Mouse (Mus musculus): ENCODE results near the gene Cass4. TPM values are rescaled to one million over a fixed set of nuclear protein-coding genes. Genes with fewer than 3 reads are reported as not detected.

Gene Cass4
- polyA plus RNA-seq, 1 experiment = 0.30 TPM

DNA sequence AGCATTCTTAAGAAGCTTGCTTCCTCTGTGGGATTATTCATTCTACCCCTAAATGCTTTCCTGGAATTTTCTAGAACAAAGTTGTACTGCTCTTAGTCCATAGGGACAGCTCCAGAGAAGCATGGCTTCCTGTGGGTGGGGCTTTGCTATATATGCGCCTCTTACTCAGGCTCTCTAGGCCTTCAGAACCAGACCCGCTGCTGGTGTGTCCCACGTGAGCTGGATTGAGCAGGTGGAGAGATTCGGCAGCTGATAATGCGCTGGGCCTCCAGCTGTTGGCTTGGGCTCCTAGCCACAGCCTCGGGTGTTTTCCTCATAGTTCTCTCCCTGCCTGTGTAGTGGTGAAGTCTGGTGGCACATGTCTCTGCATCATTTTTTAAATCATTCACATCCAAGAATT lies 57.0 kb downstream of the Cass4 start:
- H3K27me3 ChIP-seq (replicated peaks; ENCODE audit: control insufficient read depth, insufficient read depth, low read length) = no peaks in the 10 kb centered on the region
- no peak overlapping the region for H3K4me3 ChIP-seq (ENCODE audit: insufficient read depth, low read depth, low read length)
- WGBS = 80% methylated on average over 6 of the region's 6 CpGs
- H3K27ac ChIP-seq (ENCODE audit: insufficient read depth, low read depth, low read length) = no peak overlapping the region
- H3K36me3 ChIP-seq (ENCODE audit: control insufficient read depth, insufficient read depth, low read length) = no peaks in the 10 kb centered on the region
- H3K4me1 ChIP-seq (ENCODE audit: control insufficient read depth, insufficient read depth, low read length) = no peaks in the 10 kb centered on the region
- no peak for TF ChIP-seq POLR2A (IDR thresholded peaks at IDR 0.05; ENCODE audit: low read depth, low read length)
- no peak for TF ChIP-seq CTCF (conservative IDR thresholded peaks at IDR 0.05; ENCODE audit: insufficient read depth, insufficient read length, low read depth, low read length)
- no peak for DNase-seq

- H3K4me3 ChIP-seq (ENCODE audit: insufficient read depth, low read depth, low read length) = no peak overlapping the region
- no peak for TF ChIP-seq POLR2A (IDR thresholded peaks at IDR 0.05; ENCODE audit: low read depth, low read length)
- TF ChIP-seq CTCF (conservative IDR thresholded peaks at IDR 0.05; ENCODE audit: insufficient read depth, insufficient read length, low read depth, low read length) = no peak
- peak; percentile 41 for DNase-seq
- no peaks in the 10 kb centered on the region for H3K4me1 ChIP-seq (ENCODE audit: control insufficient read depth, insufficient read depth, low read length)
- 67% methylated on average over 4 of the region's 4 CpGs for whole genome bisulfite sequencing
- H3K36me3 ChIP-seq (ENCODE audit: control insufficient read depth, insufficient read depth, low read length) = no peaks in the 10 kb centered on the region
- no peaks in the 10 kb centered on the region for H3K27me3 ChIP-seq (replicated peaks; ENCODE audit: control insufficient read depth, insufficient read depth, low read length)
- H3K27ac ChIP-seq (ENCODE audit: insufficient read depth, low read depth, low read length) = no peak overlapping the region
Measured at GRCm38 (mm10) chr2:172452031-172452430, 58.4 kb downstream of the Cass4 start.

DNA sequence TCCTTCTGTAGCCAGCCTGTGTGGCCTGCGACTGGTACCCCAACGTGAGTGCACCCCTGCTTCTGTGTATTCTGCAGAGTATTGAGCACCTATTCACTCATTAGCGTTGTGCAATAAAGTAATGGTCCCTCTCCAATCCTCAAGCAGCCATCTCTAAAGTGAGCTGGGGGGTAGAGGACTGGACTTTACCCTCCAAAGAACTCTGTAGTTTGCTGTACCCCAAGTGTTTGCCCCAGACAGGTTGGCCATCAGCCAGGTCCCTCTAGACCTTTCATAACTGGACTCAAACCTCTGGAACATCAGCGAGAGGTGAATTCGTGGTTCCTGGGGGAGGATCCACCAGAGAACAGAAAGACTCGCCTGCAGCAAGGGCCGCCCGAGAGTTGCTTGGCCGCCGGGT lies 58.9 kb downstream of the Cass4 start:
- DNase-seq = peak; percentile 25
- Histone ChIP-seq H3K27me3 (replicated peaks; ENCODE audit: control insufficient read depth, insufficient read depth, low read length) (no peaks in the 10 kb centered on the region), H3K4me3 (ENCODE audit: insufficient read depth, low read depth, low read length) (no peak overlapping the region), H3K4me1 (ENCODE audit: control insufficient read depth, insufficient read depth, low read length) (no peaks in the 10 kb centered on the region), H3K27ac (ENCODE audit: insufficient read depth, low read depth, low read length) (no peak overlapping the region), H3K36me3 (ENCODE audit: control insufficient read depth, insufficient read depth, low read length) (no peaks in the 10 kb centered on the region)
- WGBS = 77% methylated on average over 10 of the region's 10 CpGs
- TF ChIP-seq POLR2A (IDR thresholded peaks at IDR 0.05; ENCODE audit: low read depth, low read length) (no peak), CTCF (conservative IDR thresholded peaks at IDR 0.05; ENCODE audit: insufficient read depth, insufficient read length, low read depth, low read length) (no peak)

- no peak for TF ChIP-seq CTCF (conservative IDR thresholded peaks at IDR 0.05; ENCODE audit: insufficient read depth, insufficient read length, low read depth, low read length)
- no peak for TF ChIP-seq POLR2A (IDR thresholded peaks at IDR 0.05; ENCODE audit: low read depth, low read length)
- H3K36me3 ChIP-seq (ENCODE audit: control insufficient read depth, insufficient read depth, low read length) = no peaks in the 10 kb centered on the region
- 86% methylated on average over 11 of the region's 11 CpGs for WGBS
- H3K4me3 ChIP-seq (ENCODE audit: insufficient read depth, low read depth, low read length) = no peak within 1 kb of the TSS
- no peaks in the 10 kb centered on the region for H3K27me3 ChIP-seq (replicated peaks; ENCODE audit: control insufficient read depth, insufficient read depth, low read length)
- no peaks in the 10 kb centered on the region for H3K4me1 ChIP-seq (ENCODE audit: control insufficient read depth, insufficient read depth, low read length)
- DNase-seq = no peak
- no peak within 1 kb of the TSS for H3K27ac ChIP-seq (ENCODE audit: insufficient read depth, low read depth, low read length)
Measured at GRCm38 (mm10) chr2:172458496-172458895, 64.9 kb downstream of the Cass4 start, which contains the start of gene Gcnt7. TSS of gene Gcnt7 (minus strand) at chr2:172458596.

GRCm38 (mm10) chr2:172460647-172461046 lies 67.1 kb downstream of the Cass4 start:
- Histone ChIP-seq H3K36me3 (ENCODE audit: control insufficient read depth, insufficient read depth, low read length) (no peaks in the 10 kb centered on the region), H3K27me3 (replicated peaks; ENCODE audit: control insufficient read depth, insufficient read depth, low read length) (no peaks in the 10 kb centered on the region), H3K4me3 (ENCODE audit: insufficient read depth, low read depth, low read length) (no peak overlapping the region), H3K27ac (ENCODE audit: insufficient read depth, low read depth, low read length) (no peak overlapping the region), H3K4me1 (ENCODE audit: control insufficient read depth, insufficient read depth, low read length) (no peaks in the 10 kb centered on the region)
- 93% methylated on average over 2 of the region's 2 CpGs for WGBS
- no peak for TF ChIP-seq CTCF (conservative IDR thresholded peaks at IDR 0.05; ENCODE audit: insufficient read depth, insufficient read length, low read depth, low read length)
- no peak for TF ChIP-seq POLR2A (IDR thresholded peaks at IDR 0.05; ENCODE audit: low read depth, low read length)
- no peak for DNase-seq

DNA sequence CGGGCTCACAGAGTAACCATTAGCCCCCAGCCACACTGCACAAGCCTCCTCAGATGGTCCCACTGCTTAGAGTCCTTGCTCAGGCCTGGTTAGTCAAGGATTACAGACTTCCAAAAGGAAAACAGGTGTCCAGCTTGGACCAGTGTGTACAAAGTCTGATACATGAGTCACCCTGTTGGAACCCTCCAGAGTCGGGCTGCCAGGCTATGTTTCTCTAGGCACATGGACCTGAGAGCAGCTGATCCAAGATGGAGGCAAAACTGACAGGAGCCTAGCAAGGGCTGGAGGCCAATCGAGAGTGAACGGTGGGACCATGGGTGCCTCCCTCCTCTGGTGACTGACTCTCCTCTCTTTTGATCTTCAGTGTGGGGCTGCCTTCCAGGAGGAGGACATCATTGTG lies 69.2 kb downstream of the Cass4 start:
- Histone ChIP-seq H3K4me1 (ENCODE audit: control insufficient read depth, insufficient read depth, low read length) (no peaks in the 10 kb centered on the region), H3K27me3 (replicated peaks; ENCODE audit: control insufficient read depth, insufficient read depth, low read length) (no peaks in the 10 kb centered on the region), H3K27ac (ENCODE audit: insufficient read depth, low read depth, low read length) (no peak overlapping the region), H3K4me3 (ENCODE audit: insufficient read depth, low read depth, low read length) (no peak overlapping the region), H3K36me3 (ENCODE audit: control insufficient read depth, insufficient read depth, low read length) (no peaks in the 10 kb centered on the region)
- no peak for TF ChIP-seq POLR2A (IDR thresholded peaks at IDR 0.05; ENCODE audit: low read depth, low read length)
- TF ChIP-seq CTCF (conservative IDR thresholded peaks at IDR 0.05; ENCODE audit: insufficient read depth, insufficient read length, low read depth, low read length) = no peak
- no peak for DNase-seq
- 91% methylated on average over 4 of the region's 4 CpGs for WGBS

DNA sequence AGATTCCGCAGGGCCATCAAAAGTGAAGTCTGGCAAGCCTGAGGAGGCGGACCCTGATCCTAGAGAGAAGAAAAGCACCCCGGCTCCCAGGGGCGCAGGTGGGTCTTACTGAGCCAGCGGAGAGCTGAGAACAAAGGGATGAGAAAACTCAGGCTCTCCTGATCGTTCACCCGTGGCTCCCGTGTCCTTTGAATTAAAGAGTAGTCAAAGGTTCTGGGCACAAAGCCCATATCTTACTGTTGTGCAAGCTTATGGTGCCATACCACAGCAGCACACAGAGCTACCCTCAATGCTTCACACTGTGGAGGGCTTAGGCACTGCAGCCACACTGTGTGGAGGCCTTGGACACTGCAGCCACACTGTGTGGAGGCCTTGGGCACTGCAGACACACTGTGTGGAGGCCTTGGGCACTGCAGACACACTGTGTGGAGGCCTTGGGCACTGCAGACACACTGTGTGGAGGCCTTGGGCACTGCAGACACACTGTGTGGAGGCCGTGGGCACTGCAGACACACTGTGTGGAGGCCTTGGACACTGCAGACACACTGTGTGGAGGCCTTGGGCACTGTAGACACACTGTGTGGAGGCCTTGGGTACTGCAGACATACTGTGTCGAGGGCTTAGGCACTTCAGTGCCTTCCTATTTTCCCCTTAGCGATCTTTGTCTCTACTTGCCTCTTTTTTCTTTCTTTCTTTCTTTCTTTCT lies 73.0 kb downstream of the Cass4 start:
- Histone ChIP-seq H3K27ac (ENCODE audit: insufficient read depth, low read depth, low read length) (no peak overlapping the region), H3K4me1 (ENCODE audit: control insufficient read depth, insufficient read depth, low read length) (no peaks in the 10 kb centered on the region), H3K36me3 (ENCODE audit: control insufficient read depth, insufficient read depth, low read length) (no peaks in the 10 kb centered on the region), H3K4me3 (ENCODE audit: insufficient read depth, low read depth, low read length) (no peak overlapping the region), H3K27me3 (replicated peaks; ENCODE audit: control insufficient read depth, insufficient read depth, low read length) (no peaks in the 10 kb centered on the region)
- 65% methylated on average over 11 of the region's 11 CpGs for WGBS
- TF ChIP-seq POLR2A (IDR thresholded peaks at IDR 0.05; ENCODE audit: low read depth, low read length) (no peak), CTCF (conservative IDR thresholded peaks at IDR 0.05; ENCODE audit: insufficient read depth, insufficient read length, low read depth, low read length) (0 out of 2 replicates have a peak, but pooled peaks have one; percentile 21)
- DNase-seq = peak; percentile 86

Data from kidney, adult 2 months (tissue).